Mouse (Mus musculus) lung, postnatal 0 days (tissue): Measurements from ENCODE around the gene Phactr1.

Experiments
- CTCF ChIP-seq: IDR thresholded peaks from 2 replicates; pipeline ENCODE4 v1.5.1; 2016; ENCODE audit warnings: antibody characterized with exemption, mild to moderate bottlenecking
- EP300 ChIP-seq: IDR thresholded peaks from 2 replicates; pipeline ENCODE4 v1.6.1; 2016; ENCODE audit warnings: antibody characterized with exemption, mild to moderate bottlenecking, control low read depth

DNA sequence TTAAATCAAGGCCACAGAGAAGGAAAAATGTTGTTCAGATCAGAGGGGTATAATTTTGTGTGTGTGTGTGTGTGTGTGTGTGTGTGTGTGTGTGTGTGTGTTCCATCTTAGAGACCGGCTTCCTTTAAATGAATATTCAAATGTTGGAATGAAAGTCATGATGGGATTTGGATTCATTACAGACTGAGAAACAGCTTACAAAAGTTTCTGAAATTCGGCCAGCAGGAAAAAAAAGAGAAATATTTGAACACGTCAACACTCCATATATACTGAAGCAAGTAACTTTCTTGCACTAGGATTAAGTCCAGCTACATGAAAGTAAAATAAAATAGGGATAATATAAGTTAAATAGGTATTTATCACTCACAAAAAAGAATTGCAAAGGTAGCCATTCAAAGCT, 259.8 kb downstream of the Phactr1 start:
- TF ChIP-seq CTCF, result no peak
- TF ChIP-seq EP300, result no peak
